Mouse (Mus musculus) adrenal gland, adult 2 months (tissue): ENCODE data around the gene Flg. TPM values are rescaled to one million over a fixed set of nuclear protein-coding genes. Genes with fewer than 3 reads are reported as not detected.

Experiments used
- DNase-seq: peaks from one replicate; pipeline ENCODE4 v3.0.0; 2021
- long read RNA-seq: library from polyadenylated mRNA; stranded (forward); transcript quantifications from one replicate; pipeline ENCODE4 v2.0.0, GENCODE M21; 2021
- polyA plus RNA-seq: library from polyadenylated mRNA; depleted of rRNA; stranded (reverse); fragments of >200 nt; gene quantifications from 2 replicates; pipeline ENCODE4 v1.2.3, GENCODE M21; 2012; rRNA removed
- total RNA-seq, 2 experiments: library from RNA; stranded (reverse); gene quantifications; 2 replicates each; pipeline ENCODE4 v1.2.3; 2021

Gene Flg
- total RNA-seq: not detected
- polyA plus RNA-seq: 0.02 TPM in 1 of 2 replicates, not detected in the other
- long read RNA-seq: 0 reads

- no peak for DNase-seq
Observed at GRCm38 (mm10) chr3:93273223-93273622, at the start of gene Flg. TSS of gene Flg (plus strand) at chr3:93273523.

GRCm38 (mm10) chr3:93297542-93297941, 24.2 kb downstream of the Flg start:
- no peak for DNase-seq

GRCm38 (mm10) chr3:93299832-93300231, 26.5 kb downstream of the Flg start:
- DNase-seq: no peak

DNA sequence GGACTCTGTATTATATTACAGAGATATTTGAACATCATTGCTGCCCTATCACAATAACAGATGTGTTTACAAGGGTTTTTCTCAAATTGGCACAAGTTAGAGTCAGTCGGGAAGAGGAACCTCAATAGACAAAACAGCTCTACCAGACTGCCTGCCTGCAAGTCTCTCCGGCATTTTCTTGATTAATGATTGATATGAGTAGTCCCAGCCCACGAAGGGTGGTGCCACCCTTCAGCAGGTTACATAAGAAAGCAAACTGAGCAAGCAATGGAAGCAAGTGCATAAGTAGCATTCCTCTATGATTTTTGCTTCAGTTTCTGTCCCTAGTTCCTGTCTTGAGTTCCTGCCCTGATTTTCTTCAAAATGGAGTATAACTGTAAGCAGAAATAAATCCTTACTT, 28.6 kb downstream of the Flg start:
- DNase-seq: no peak

GRCm38 (mm10) chr3:93306142-93306541, 32.8 kb downstream of the Flg start:
- no peak for DNase-seq

DNA sequence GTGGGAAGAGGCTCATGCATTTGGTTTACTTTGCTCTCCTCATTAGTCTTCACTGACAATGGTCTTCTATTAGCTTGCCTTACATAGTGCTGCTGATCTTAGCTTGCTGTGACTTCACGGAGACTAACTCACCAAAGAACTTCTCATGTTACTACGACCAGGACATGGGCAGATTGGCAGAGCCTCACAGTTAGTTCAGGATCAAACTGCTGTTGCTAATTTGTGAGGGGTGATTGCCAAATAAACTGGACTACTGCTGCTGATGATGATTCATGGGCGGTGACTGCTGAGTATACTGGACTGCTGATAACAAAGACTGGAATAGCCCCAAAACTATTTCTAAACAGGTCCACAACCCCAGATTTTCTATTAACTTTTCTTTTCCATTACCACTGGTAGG, 38.0 kb downstream of the Flg start:
- peak; percentile 32 for DNase-seq

GRCm38 (mm10) chr3:93314388-93314787, 41.1 kb downstream of the Flg start:
- DNase-seq: no peak

- DNase-seq: no peak
Observed at GRCm38 (mm10) chr3:93319449-93319848, 46.1 kb downstream of the Flg start, which contains the start of gene Hrnr. TSS of gene Hrnr (plus strand) at chr3:93319749.

GRCm38 (mm10) chr3:93337749-93338148, 64.4 kb downstream of the Flg start:
- no peak for DNase-seq

- DNase-seq: no peak
Observed at GRCm38 (mm10) chr3:93340021-93340420, 66.7 kb downstream of the Flg start.

Other genes with a start within 250 kb of the Flg start
- not detected for gene Gm4858, start 204.7 kb upstream of the Flg start, total RNA-seq
- gene Gm4858, start 204.7 kb upstream of the Flg start, polyA plus RNA-seq: not detected in 2 replicates
- gene Crnn, start 128.7 kb upstream of the Flg start, total RNA-seq: not detected
- not detected in 2 replicates for gene Crnn, start 128.7 kb upstream of the Flg start, polyA plus RNA-seq
- gene Flg2, start 76.2 kb upstream of the Flg start, total RNA-seq: not detected
- gene Flg2, start 76.2 kb upstream of the Flg start, polyA plus RNA-seq: not detected in 2 replicates
- gene Hrnr, start 46.2 kb downstream of the Flg start, total RNA-seq: not detected
- gene Hrnr, start 46.2 kb downstream of the Flg start, polyA plus RNA-seq: not detected in 2 replicates
- not detected for gene Rptn, start 120.2 kb downstream of the Flg start, total RNA-seq
- not detected in 2 replicates for gene Rptn, start 120.2 kb downstream of the Flg start, polyA plus RNA-seq
- gene Tchh, start 168.8 kb downstream of the Flg start, total RNA-seq: under 1 TPM; 0.03 to 0.49 TPM
- 0.01 and 0.02 TPM in 2 replicates for gene Tchh, start 168.8 kb downstream of the Flg start, polyA plus RNA-seq
- gene Tchhl1, start 195.2 kb downstream of the Flg start, total RNA-seq: 1 to 10 TPM in 1 of 2 experiments, not detected in 1; 3.1 TPM
- gene Tchhl1, start 195.2 kb downstream of the Flg start, polyA plus RNA-seq: not detected in 2 replicates
- 100 to 1,000 TPM; 210 to 267 TPM for gene S100a11, start 247.0 kb downstream of the Flg start, total RNA-seq
- 33.0 and 44.4 TPM in 2 replicates for gene S100a11, start 247.0 kb downstream of the Flg start, polyA plus RNA-seq